Mouse (Mus musculus) layer of hippocampus, adult 9-11 months (tissue): Measurements from ENCODE around the gene Uap1l1.
A peak's percentile ranks its signal among the peaks of the same experiment; 100 is the strongest.
"Not testable (repeated sequence)": the region's sequence is repeated elsewhere in the genome, so short reads cannot be mapped to it uniquely, and the experiment has no call there.

Source experiments
- DNase-seq: peaks from one replicate; pipeline ENCODE4 v3.0.0; 2022

Gene Uap1l1

DNA sequence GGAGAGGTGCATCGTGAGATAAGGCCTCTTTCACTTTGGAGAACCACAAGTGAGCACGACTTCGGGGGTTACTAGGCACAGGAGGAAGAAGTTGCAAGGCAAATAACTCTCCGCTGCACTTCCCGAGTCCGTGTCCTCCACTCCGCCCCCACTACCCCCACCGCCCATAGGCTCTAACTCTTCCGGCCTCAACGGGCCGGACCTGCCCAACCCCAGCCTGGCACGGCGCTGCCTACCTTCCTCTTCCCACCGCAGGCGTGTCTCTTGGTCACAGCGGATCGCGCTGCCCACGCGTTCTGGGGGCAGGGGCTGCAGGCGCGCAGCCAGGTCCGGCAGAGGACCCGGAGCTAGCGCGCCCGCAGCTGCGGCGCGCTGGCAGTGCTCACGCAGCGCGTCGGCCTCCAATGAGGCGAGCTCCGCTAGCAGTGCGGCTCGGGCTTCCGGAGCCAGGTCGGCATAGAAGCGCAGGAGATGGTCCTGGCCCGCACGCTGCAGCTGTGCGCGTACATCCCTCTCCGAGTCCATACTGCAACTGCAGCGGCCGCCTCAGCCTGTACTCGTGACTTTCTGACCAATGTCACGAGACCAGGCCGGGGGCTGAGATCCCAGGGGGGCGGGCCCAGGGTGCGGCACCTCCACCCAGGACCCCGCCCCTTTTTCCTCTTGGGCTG, at the start of gene Uap1l1:
Gene Uap1l1, minus strand, starts transcription at position 592 of the 671 bp plus-strand sequence.
- DNase-seq = peak; percentile 80

GRCm38 (mm10) chr2:25413436-25413835, 48.0 kb upstream of the Uap1l1 start:
- not testable (repeated sequence) for DNase-seq

DNA sequence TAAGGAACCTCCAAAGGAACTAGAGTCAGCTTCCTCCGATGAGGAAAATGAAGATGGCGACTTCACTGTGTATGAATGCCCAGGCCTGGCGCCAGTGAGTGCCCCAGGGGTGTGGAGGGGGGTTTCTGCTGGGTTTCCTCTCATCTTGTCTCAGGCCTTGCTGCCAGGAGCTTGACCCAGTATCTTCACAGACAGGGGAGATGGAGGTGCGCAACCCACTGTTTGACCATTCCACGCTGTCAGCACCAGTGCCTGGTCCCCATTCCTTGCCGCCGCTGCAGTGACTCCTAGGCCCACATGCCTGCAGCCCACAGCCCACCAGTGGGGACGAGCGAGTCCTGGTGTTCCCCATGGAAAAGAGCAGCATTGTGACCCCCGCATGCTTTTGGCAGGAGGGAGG, 43.4 kb upstream of the Uap1l1 start:
- no peak for DNase-seq

DNA sequence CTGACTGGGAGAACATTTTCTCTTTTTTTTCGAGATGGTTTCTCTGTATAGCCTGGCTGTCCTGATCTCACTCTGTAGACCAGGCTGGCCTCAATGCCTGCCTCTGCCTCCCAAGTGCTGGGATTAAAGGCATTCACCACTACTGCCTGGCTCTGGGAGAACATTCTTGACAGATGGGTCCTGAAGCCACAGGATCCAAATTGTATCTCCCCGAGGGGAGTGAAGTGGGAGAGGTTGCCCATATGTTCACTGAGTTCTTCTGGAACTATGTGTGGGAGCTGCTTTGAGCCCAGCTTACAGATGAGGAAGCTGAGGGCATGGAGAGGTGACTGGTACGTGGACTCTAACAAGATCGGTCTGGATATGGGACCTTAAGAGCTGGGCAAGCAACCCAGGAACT, 38.5 kb upstream of the Uap1l1 start:
- no peak for DNase-seq

GRCm38 (mm10) chr2:25402972-25403601, 37.6 kb upstream of the Uap1l1 start:
- DNase-seq = peak; percentile 91

- peak; percentile 74 for DNase-seq
These were observed 37.0 kb upstream of the Uap1l1 start for GRCm38 (mm10) chr2:25402377-25402971.

DNA sequence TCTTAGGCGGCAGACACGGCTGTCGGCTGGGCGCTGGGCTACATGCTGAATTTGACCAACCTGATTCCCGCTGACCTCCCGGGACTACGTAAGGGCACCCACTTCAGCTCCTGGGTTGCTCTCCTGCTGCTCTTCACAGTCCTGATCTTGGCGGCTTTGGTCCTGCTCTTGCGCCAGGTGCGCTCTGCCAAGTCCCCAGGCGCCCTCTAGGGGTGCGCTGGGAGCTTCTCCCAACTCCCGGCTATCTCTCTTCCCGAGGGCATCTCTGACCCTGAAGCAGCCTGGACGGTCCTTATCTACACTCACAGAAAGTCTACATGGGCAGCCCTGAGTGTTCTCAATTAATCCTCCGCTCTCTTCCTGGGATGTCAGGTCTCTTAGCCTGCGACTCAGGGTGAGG, 35.3 kb upstream of the Uap1l1 start:
- DNase-seq = no peak

- DNase-seq = no peak
These were observed 34.8 kb upstream of the Uap1l1 start for GRCm38 (mm10) chr2:25400291-25400690.

GRCm38 (mm10) chr2:25399051-25399450, 33.6 kb upstream of the Uap1l1 start, which contains the start of gene Npdc1:
TSS of gene Npdc1 (plus strand) at chr2:25399351.
- DNase-seq = no peak

DNA sequence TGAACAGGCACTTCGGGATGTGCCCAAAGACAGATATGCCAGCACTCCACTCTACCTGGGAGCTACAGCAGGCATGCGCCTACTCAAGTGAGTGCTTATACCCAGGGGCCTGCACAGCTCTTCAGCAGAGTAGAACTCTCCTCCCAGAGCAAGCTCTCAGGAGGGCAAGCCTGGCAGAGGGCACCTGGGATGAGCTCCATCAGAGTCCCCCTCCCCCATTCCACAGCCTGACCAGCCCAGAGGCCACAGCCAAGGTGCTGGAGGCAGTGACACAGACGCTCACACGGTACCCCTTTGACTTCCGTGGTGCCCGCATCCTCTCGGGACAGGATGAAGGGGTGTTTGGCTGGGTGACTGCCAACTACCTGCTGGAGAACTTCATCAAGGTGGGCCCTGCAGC, 32.6 kb upstream of the Uap1l1 start:
- no peak for DNase-seq

DNA sequence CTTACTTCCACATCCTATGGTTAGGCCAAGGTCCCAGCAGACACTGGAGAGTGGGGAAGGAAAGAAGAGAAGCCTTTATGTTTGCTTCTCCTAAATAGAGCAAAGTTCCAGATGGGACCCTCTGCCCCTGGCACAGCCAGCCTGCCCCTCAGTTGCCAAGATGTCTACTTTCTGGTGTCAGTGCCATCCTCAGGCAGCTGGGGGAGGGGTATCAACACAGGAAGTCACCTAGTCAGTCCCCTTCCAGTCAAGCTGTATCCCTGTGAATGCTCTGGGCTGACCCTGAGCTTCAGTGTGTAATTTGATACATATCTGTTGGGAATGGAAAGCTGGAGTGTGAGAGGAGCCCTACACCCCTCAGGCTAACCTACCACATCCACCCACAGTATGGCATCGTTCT, 31.5 kb upstream of the Uap1l1 start:
- no peak for DNase-seq

- no peak for DNase-seq
These were observed 31.1 kb upstream of the Uap1l1 start for GRCm38 (mm10) chr2:25396597-25396983.

DNA sequence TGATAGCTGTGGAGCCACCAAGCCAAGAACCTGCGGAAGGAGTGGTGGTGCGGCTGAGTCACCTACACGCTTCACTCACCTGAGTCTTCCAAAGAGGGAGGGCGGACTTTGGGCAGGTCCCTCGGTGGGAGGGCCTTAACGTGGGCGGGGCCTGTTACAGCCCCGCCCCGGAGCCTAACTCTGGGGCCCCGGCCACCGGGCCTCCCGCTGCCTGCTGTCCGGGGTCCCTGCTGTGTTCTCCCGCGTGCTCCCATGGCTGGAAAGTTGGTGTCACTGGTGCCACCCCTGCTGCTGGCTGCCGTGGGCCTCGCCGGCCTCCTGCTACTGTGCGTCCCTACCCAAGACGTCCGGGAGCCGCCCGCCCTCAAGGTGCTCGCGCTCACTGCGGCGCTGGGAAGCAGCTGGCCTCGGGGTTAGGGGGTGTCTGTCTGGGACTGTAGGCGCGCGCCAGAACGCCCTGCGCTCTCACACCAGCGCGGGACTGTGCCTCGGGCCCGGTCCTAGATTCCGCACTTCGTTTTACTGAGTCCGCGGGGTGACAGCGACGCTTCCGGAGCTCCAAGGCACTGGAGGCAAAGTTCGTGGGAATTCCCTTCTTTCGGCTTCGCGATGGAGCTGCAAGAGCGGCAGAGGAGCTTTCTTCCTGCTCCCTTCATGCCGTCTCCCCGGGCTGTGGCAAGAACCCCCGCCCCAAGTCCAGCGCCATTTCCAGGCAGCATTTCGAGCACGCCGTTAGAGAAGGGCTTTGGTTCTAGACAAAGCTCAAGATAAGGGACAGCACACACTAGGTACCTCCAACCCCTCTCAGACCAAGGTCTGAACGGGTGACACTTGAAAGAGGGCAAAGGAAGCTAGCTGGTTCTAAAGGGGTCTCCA, 30.5 kb upstream of the Uap1l1 start, which contains the start of gene Entpd2:
Gene Entpd2, plus strand, starts transcription at position 154 of the 876 bp plus-strand sequence.
- DNase-seq = no peak

- peak; percentile 70 for DNase-seq
These were observed 29.1 kb upstream of the Uap1l1 start for GRCm38 (mm10) chr2:25394281-25395221.

- no peak for DNase-seq
These were observed 25.8 kb upstream of the Uap1l1 start for GRCm38 (mm10) chr2:25391266-25391665.

- no peak for DNase-seq
These were observed 19.0 kb upstream of the Uap1l1 start for GRCm38 (mm10) chr2:25384492-25384891.

GRCm38 (mm10) chr2:25376589-25376988, 11.1 kb upstream of the Uap1l1 start:
- no peak for DNase-seq

GRCm38 (mm10) chr2:25373431-25373830, 7.9 kb upstream of the Uap1l1 start:
- no peak for DNase-seq

DNA sequence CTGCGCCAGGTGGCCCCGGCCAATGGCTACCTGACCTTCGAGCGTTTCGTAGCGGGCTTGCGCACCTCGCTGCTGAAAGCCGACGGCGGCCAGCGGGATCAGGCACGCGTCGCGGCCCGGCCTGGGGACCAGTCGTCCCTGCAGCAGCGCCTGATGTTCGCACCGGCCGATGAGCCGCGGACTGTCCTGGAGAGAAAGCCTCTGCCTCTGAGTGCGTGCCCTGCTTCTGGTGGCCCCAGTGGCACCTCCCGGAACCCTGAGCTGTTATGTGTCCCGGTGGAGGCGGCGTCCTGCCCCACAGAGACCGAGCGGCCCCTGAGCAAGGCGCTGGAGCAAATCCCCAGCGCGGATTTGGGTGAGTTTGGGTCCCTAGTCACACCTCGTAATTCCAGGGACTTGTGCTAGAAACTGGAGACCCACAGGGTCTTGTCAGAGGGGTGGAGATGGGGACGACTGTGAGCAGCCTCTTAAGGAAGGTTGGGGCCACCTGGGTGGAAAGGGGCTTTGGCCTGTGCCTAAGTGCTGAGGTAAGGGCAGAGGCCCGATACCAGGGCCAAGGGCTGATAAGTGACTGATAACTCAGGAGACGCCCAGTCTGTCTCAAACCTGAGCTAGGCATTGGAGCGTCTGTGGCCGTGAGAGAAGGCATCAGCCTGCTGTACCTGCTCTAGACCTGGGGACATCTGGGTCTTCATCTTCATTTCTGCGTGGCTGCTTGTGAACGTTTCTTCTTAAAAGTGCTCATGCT, 7.3 kb upstream of the Uap1l1 start:
- DNase-seq = no peak

GRCm38 (mm10) chr2:25371764-25372643, 6.5 kb upstream of the Uap1l1 start, which contains the start of gene Sapcd2:
TSS of gene Sapcd2 (plus strand) at chr2:25372321.
- DNase-seq = peak; percentile 91
